Mouse (Mus musculus) thymus, postnatal 4 days (tissue): ENCODE results near the gene Kalrn.
A peak's percentile ranks its signal among the peaks of the same experiment; 100 is the strongest.

Source experiments
- DNase-seq: peaks from one replicate; pipeline ENCODE4 v3.0.0; 2021

The Kalrn gene

GRCm38 (mm10) chr16:34011991-34012845 lies 561.1 kb downstream of the Kalrn start:
- DNase-seq, result no peak

- DNase-seq, result no peak
These were observed 563.8 kb downstream of the Kalrn start for GRCm38 (mm10) chr16:34009567-34009966.

DNA sequence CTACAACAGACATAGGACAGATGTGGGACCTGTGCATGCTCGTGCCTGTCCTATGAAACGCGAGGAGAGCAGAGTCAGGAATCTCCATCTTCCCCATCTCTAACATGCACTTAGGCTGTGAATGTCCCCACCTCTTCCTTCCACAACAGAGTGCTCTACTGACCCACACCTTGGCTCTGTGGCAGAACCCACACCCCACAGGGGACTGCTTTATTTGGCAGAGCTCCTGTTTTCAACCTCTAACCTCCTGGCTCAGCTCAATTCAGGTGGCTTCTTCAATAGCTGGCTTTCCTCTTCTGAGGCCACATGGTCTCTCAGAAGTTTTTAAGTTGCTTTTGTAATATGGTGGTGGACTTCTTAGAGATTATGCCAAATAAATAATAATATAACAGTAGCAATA lies 567.3 kb downstream of the Kalrn start:
- no peak for DNase-seq

- no peak for DNase-seq
These were observed 569.2 kb downstream of the Kalrn start for GRCm38 (mm10) chr16:34004128-34004578.

DNA sequence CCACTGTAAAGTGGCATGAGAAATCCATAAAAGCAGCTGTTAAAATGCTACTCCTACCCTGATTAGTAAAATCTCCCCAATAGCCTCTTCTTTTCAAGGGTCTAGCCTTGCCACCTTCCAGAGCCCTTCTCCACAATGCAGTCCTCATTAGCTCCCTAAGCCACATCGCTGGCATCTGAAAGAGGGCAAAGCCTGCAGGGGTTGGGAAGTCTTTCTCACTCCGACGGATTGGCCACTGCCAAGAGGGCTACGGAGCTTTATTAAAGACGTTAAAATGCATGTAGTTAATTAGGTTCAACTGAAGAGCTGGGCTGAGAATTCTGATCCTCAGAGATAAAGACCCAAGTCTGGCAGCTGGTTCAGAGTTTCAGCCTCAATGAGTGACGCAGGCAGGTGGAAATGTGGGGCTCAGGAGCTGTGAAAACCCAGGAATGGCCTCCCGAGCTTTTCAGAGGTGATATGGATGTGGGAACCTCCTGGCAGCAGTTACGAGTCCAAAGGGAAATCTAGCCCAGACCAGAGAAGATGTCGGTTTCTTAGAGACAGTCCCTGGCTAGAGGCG lies 569.7 kb downstream of the Kalrn start:
- no peak for DNase-seq

DNA sequence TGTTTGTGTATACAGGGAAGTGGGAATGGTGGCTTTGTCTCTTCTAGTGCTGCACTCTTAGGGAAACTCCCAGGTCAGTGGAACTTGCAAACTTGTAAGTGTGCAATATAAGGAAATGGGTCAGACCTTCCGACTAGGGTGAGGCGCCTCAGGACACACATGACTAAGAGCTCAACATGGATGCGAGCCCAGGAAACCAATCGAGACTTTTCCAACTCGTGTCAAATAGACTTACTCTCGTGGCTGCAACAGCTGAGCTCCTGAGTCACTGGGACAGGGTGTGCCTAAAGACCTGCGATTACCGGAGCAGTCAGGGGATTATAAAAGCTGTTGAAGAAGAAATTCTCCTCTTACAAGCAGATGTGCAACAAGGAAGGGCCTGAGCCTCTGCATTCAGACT lies 572.6 kb downstream of the Kalrn start:
- no peak for DNase-seq

DNA sequence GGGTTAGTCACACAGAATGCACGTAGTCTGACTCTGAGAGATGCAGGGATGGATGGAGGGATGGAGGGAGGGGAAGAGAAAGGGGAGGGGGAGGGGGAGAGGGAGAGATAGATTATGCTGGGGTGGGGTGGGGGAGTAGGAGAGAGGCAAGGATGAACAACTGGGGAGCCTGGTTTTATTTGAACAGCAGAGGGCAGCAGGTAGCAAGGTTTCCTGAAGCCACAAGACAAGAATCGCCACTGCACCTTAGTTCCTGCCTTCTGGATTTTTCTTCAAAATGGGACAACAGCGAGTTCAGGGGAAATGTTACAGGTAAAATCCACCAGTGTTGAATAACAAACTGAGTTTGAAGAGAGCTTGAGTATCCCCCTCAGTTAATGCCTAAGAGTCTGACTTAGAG lies 573.9 kb downstream of the Kalrn start:
- DNase-seq, result peak; percentile 59

- no peak for DNase-seq
These were observed 575.3 kb downstream of the Kalrn start for GRCm38 (mm10) chr16:33998011-33998410.

DNA sequence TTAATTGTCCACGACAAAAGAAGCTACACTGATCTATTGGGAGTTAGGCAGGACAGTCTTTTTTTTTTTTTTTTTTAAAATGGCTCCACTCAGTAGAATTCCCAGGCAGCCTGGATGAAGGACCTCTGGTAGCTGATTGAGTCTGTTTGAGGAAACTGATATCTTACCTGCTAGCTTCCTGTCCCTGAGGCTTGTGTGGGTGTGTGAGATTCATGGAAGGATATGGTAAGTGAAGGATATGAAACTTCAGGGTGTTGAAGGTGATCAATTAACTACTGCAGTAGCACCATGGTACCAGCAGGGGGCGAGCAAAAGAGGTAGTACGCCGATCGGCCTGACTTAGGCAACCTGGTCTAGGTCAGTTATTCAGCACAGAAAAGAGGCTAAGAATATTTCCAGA lies 577.3 kb downstream of the Kalrn start:
- DNase-seq, result peak; percentile 81

GRCm38 (mm10) chr16:33995496-33995895 lies 577.8 kb downstream of the Kalrn start:
- no peak for DNase-seq

DNA sequence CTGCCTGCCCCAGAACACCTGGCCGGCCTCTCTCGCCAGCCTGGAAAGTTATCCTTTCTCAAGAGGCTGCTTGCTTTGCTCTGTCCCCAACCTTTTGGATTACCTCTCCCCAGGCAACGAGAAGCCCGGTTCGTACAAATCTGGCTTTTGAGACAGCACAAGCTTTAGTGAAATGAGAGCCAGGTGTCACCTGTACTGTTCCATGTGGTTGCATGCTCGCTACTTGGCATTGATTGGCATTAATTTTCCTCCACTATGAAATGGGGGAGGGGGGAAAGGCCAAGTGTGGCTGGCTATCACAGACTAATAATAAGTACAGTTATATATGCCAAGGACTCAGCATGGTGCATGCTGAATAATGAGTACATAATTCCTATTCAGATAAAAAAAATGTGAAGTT lies 579.0 kb downstream of the Kalrn start:
- no peak for DNase-seq

DNA sequence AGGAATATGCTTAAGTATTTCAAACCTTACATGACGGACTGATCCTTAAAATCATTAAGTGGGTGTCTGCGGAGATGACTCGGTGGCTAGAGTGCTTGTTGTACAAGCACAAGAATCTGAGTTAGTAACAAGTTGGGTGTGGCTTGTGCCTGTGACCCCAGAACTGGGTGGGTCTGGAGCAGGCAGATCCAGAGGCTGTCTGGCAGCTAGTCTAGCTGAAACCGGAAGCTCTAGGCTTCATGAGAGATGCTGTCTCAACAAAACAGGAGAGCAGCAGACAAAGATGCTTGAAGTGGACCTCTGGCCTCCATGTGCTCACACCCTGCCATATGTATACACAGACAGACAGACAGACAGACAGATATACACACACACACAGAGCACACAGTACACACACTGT lies 582.6 kb downstream of the Kalrn start:
- no peak for DNase-seq

GRCm38 (mm10) chr16:33989106-33989505 lies 584.2 kb downstream of the Kalrn start:
- DNase-seq, result no peak

GRCm38 (mm10) chr16:33988358-33989012 lies 584.8 kb downstream of the Kalrn start:
- DNase-seq, result peak; percentile 78

DNA sequence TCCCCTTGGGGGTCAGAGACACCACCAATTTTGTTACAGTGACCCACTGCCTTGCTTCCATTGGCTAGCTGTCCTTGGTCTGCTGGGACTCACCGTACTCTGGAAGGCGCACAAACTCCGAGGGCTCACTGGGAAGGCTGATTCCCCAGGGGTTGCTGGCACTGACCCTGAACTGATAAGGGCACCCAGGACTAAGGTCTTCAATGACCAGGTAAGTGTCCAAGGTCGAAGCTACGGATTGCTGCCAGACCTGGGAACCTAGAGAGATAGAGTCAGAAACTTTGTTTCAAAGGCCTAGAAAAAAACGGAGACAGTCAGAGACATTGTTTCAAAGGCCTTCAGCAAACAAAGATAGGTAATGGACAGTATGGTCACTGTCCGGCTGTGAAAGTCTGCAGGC lies 586.3 kb downstream of the Kalrn start:
- no peak for DNase-seq

DNA sequence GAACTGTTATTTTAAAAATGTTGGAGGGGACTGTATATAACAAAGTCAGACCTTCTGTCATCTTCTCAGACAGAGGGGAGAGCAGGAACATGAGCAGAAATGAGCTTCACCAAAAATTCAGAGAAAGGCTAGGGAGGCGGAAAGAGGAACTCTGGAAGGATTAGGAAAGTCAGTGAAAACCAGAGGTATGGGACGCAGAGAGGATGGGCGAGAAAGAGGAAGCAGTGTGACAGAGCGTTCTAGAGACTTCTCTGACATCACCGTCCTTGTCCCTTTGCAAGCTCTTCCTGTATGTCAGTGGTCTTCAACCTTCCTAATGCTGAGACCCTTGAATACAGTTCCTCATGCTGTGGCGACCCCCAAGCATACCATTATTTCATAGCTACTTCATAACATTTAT lies 588.0 kb downstream of the Kalrn start:
- DNase-seq, result no peak

DNA sequence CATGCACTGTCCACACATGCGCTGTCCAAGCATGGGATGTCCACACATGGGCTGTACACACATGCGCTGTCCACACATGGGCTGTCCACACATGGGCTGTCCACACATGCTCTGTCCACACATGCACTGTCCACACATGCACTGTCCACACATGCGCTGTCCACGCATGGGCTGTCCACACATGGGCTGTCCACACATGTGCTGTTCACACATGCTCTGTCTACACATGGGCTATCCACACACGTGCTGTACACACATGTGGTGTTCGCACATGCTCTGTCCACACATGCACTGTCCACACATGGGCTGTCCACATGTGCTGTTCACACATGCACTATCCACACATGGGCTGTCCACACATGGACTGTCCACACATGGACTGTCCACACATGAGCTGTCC lies 589.6 kb downstream of the Kalrn start:
- no peak for DNase-seq

GRCm38 (mm10) chr16:33979855-33980254 lies 593.5 kb downstream of the Kalrn start:
- no peak for DNase-seq

GRCm38 (mm10) chr16:33967283-33967640 lies 606.1 kb downstream of the Kalrn start:
- peak; percentile 16 for DNase-seq

DNA sequence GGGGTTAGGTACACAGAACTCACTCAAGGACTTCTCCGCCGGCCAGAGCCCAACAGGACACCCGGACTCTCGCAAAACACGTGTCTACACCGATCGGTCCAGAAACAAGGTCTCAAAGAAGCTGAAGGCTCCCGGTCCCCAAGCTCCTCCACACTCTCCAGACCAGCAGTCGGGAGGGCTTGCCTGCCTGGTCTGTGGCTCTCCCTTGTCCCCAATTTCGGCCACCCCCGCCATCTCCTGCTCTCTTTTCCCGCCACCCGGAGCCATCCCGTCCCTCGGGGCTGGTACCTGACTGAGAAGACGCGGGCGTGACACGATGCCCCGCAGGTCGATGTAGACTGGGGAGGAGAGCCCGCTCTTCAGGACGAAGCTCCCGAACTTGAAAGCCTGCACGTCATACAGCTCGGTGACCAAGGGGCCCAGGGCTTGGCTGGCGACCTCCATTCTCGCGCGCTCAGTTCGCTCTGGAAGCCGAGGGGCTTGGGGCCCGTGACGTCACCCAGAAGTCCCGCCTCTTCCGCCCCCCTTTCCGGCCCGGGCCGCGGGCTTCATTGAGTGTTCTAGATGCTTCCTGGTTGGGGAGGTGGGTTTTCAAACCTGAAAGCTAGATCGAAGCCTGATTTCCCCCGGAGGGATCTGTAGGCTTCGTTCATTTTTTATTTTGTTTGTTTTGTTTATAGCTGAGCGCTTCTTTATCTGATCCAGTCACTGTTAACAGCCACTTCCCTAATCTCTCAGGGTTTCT lies 606.6 kb downstream of the Kalrn start, which contains the start of gene Umps:
Gene Umps, minus strand, starts transcription at position 501 of the 745 bp plus-strand sequence.
- peak; percentile 95 for DNase-seq

GRCm38 (mm10) chr16:33965878-33966537 lies 607.3 kb downstream of the Kalrn start:
- DNase-seq, result peak; percentile 35

- no peak for DNase-seq
These were observed 609.8 kb downstream of the Kalrn start for GRCm38 (mm10) chr16:33963509-33963908.

- no peak for DNase-seq
These were observed 618.5 kb downstream of the Kalrn start for GRCm38 (mm10) chr16:33954793-33955192.
